Mouse (Mus musculus): ENCODE measurements around the gene Gipc1.

Gene Gipc1

GRCm38 (mm10) chr8:83652030-83652743, at the start of gene Gipc1:
Gipc1 (plus strand) TSS chr8:83652677.
- DNase-seq (ENCODE audit: low spot score) = peak; percentile 98

GRCm38 (mm10) chr8:83607661-83608397, 44.6 kb upstream of the Gipc1 start, which contains the start of the genes Tecr and Dnajb1:
Tecr (minus strand) TSS chr8:83607971.
Dnajb1 (plus strand) TSS chr8:83608193.
- DNase-seq (ENCODE audit: low spot score) = peak; percentile 100

- DNase-seq (ENCODE audit: low spot score) = peak; percentile 83
These were observed 44.1 kb upstream of the Gipc1 start for GRCm38 (mm10) chr8:83608398-83608829.

- no peak for DNase-seq (ENCODE audit: low spot score)
These were observed 43.4 kb upstream of the Gipc1 start for GRCm38 (mm10) chr8:83609086-83609485.

- no peak for DNase-seq (ENCODE audit: low spot score)
These were observed 42.8 kb upstream of the Gipc1 start for GRCm38 (mm10) chr8:83609547-83610180.

GRCm38 (mm10) chr8:83611921-83612320, 40.6 kb upstream of the Gipc1 start:
- DNase-seq (ENCODE audit: low spot score) = no peak

- DNase-seq (ENCODE audit: low spot score) = no peak
These were observed 38.8 kb upstream of the Gipc1 start for GRCm38 (mm10) chr8:83613695-83614094.

- no peak for DNase-seq (ENCODE audit: low spot score)
These were observed 35.9 kb upstream of the Gipc1 start for GRCm38 (mm10) chr8:83616625-83617024.

- no peak for DNase-seq (ENCODE audit: low spot score)
These were observed 35.4 kb upstream of the Gipc1 start for GRCm38 (mm10) chr8:83617111-83617510.

- no peak for DNase-seq (ENCODE audit: low spot score)
These were observed 33.9 kb upstream of the Gipc1 start for GRCm38 (mm10) chr8:83618566-83618965.

GRCm38 (mm10) chr8:83619568-83620285, 32.8 kb upstream of the Gipc1 start:
- no peak for DNase-seq (ENCODE audit: low spot score)

GRCm38 (mm10) chr8:83621691-83622388, 30.6 kb upstream of the Gipc1 start:
- DNase-seq (ENCODE audit: low spot score) = no peak

- peak; percentile 78 for DNase-seq (ENCODE audit: low spot score)
These were observed 30.0 kb upstream of the Gipc1 start for GRCm38 (mm10) chr8:83622389-83622989.

GRCm38 (mm10) chr8:83623549-83623948, 28.9 kb upstream of the Gipc1 start:
- no peak for DNase-seq (ENCODE audit: low spot score)

GRCm38 (mm10) chr8:83624739-83625138, 27.7 kb upstream of the Gipc1 start:
- no peak for DNase-seq (ENCODE audit: low spot score)

- DNase-seq (ENCODE audit: low spot score) = no peak
These were observed 26.7 kb upstream of the Gipc1 start for GRCm38 (mm10) chr8:83625676-83626299.

- no peak for DNase-seq (ENCODE audit: low spot score)
These were observed 20.3 kb upstream of the Gipc1 start for GRCm38 (mm10) chr8:83632083-83632707.

GRCm38 (mm10) chr8:83638856-83639255, 13.6 kb upstream of the Gipc1 start:
- no peak for DNase-seq (ENCODE audit: low spot score)

GRCm38 (mm10) chr8:83639649-83640048, 12.8 kb upstream of the Gipc1 start:
- no peak for DNase-seq (ENCODE audit: low spot score)

- no peak for DNase-seq (ENCODE audit: low spot score)
These were observed 5.0 kb upstream of the Gipc1 start for GRCm38 (mm10) chr8:83647511-83647910.

All from yolk sac, embryonic 10.5 days (tissue).